Mouse (Mus musculus) neural tube, embryonic 13.5 days (tissue): Measurements from ENCODE around the gene Suds3. TPM values are rescaled to one million over a fixed set of nuclear protein-coding genes. Genes with fewer than 3 reads are reported as not detected.

Source experiments
- ATAC-seq: fragments of 200-750 bp; cut with Nextera tagmentation; 2 replicates; pipeline ENCODE4 v1.8.0; 2017; ENCODE audit warnings: low read depth, mild to moderate bottlenecking, moderate TSS enrichment, moderate library complexity
- H3K27ac ChIP-seq: fragments of 300-500 bp; sonication (generic); replicated peaks from 2 replicates; pipeline ENCODE4 v1.5.1; 2015; ENCODE audit warnings: moderate library complexity, mild to moderate bottlenecking, inconsistent platforms
- H3K27me3 ChIP-seq: fragments of 300-500 bp; sonication (generic); 2 replicates; pipeline ENCODE4 v1.6.1; 2015; ENCODE audit warnings: mild to moderate bottlenecking, inconsistent platforms
- H3K36me3 ChIP-seq: fragments of 300-500 bp; sonication (generic); 2 replicates; pipeline ENCODE4 v1.6.1; 2015; ENCODE audit warnings: mild to moderate bottlenecking, inconsistent platforms
- H3K4me1 ChIP-seq: fragments of 300-500 bp; sonication (generic); replicated peaks from 2 replicates; pipeline ENCODE4 v1.6.1; 2015; ENCODE audit warnings: inconsistent platforms
- H3K4me2 ChIP-seq: fragments of 300-500 bp; sonication (generic); 2 replicates; pipeline ENCODE4 v1.6.1; 2015; ENCODE audit warnings: inconsistent platforms, mild to moderate bottlenecking, moderate library complexity
- H3K4me3 ChIP-seq: fragments of 300-500 bp; sonication (generic); 2 replicates; pipeline ENCODE4 v1.5.1; 2015; ENCODE audit warnings: mild to moderate bottlenecking, inconsistent platforms
- H3K9ac ChIP-seq: fragments of 300-500 bp; sonication (generic); 2 replicates; pipeline ENCODE4 v1.6.1; 2015; ENCODE audit warnings: moderate library complexity, mild to moderate bottlenecking, inconsistent platforms
- H3K9me3 ChIP-seq: fragments of 300-500 bp; sonication (generic); 2 replicates; pipeline ENCODE4 v1.6.1; 2016; ENCODE audit warnings: inconsistent platforms
- WGBS: fragments of 180-500 bp; shearing (Covaris S2); methylation state at CpG from one replicate; pipeline ENCODE4 v1.1.7; 2015; 5-methylcytosine and 5-hydroxymethylcytosine counted together
- polyA plus RNA-seq: library from polyadenylated mRNA; unstranded; fragments of >200 nt; fragmentation: Nextera tagmentation; extraction: Ambion mirVana; gene quantifications from 2 replicates; pipeline ENCODE4 v1.2.1, GENCODE M21; 2015

Gene Suds3
- polyA plus RNA-seq, 1 experiment from 2014 or later: 91.4 TPM

DNA sequence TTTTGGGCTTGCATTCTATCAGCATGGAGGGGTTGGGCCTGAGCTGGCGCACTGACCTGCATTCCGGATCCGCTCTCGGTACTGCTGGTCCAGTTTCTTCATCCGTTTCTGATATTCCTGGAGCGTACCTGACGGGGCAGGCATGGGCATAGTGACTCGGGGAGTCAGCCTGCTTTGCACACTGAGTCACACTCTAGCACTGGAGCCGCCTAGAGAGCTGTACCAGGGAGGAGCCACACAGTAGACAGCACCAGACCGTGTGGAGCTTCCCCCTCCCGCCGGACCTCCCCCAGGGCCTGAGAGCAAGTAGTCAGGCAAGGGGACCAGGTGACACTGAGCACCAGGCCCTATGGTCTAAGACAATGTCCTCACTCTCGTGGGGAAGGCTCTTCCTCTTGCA is 7.6 kb downstream of the Suds3 start:
- WGBS: 96% methylated on average over 13 of the region's 13 CpGs
- Histone ChIP-seq H3K4me3 (no peak overlapping the region), H3K36me3 (peaks cover 96% of the 10 kb centered on the region), H3K9ac (no peak overlapping the region), H3K4me2 (no peak overlapping the region), H3K9me3 (no peaks in the 10 kb centered on the region), H3K4me1 (no peaks in the 10 kb centered on the region), H3K27ac (no peak overlapping the region), H3K27me3 (no peaks in the 10 kb centered on the region)
- ATAC-seq: no peak

GRCm38 (mm10) chr5:117105761-117106160 is 10.2 kb downstream of the Suds3 start:
- H3K9me3 ChIP-seq: no peaks in the 10 kb centered on the region
- H3K27me3 ChIP-seq: no peaks in the 10 kb centered on the region
- no peaks in the 10 kb centered on the region for H3K4me1 ChIP-seq
- 74% methylated on average over 9 of the region's 9 CpGs for WGBS
- no peak for ATAC-seq
- H3K4me2 ChIP-seq: no peak overlapping the region
- H3K36me3 ChIP-seq: peaks cover 96% of the 10 kb centered on the region
- H3K9ac ChIP-seq: no peak overlapping the region
- no peak overlapping the region for H3K27ac ChIP-seq
- H3K4me3 ChIP-seq: no peak overlapping the region

- Histone ChIP-seq H3K36me3 (peaks cover 99% of the 10 kb centered on the region), H3K4me1 (no peaks in the 10 kb centered on the region), H3K27me3 (no peaks in the 10 kb centered on the region), H3K9ac (no peak overlapping the region), H3K9me3 (no peaks in the 10 kb centered on the region), H3K4me3 (no peak overlapping the region), H3K27ac (no peak overlapping the region), H3K4me2 (no peak overlapping the region)
- no peak for ATAC-seq
- WGBS: 97% methylated on average over 12 of the region's 12 CpGs
These were observed 11.6 kb downstream of the Suds3 start for GRCm38 (mm10) chr5:117104329-117104728.

GRCm38 (mm10) chr5:117103194-117103929 is 12.6 kb downstream of the Suds3 start:
- Histone ChIP-seq H3K9ac (no peak overlapping the region), H3K4me3 (no peak overlapping the region), H3K4me2 (no peak overlapping the region), H3K27ac (no peak overlapping the region), H3K27me3 (no peaks in the 10 kb centered on the region), H3K36me3 (peaks cover 99% of the 10 kb centered on the region), H3K4me1 (no peaks in the 10 kb centered on the region), H3K9me3 (no peaks in the 10 kb centered on the region)
- no peak for ATAC-seq
- WGBS: 89% methylated on average over 20 of the region's 20 CpGs

- peaks cover 82% of the 10 kb centered on the region for H3K36me3 ChIP-seq
- no peaks in the 10 kb centered on the region for H3K27me3 ChIP-seq
- WGBS: 90% methylated on average over 11 of the region's 11 CpGs
These were observed 16.2 kb downstream of the Suds3 start for GRCm38 (mm10) chr5:117099742-117100141.

GRCm38 (mm10) chr5:117099008-117099407 is 16.9 kb downstream of the Suds3 start:
- Histone ChIP-seq H3K27me3 (no peaks in the 10 kb centered on the region), H3K36me3 (peaks cover 82% of the 10 kb centered on the region), H3K4me1 (peaks cover 12% of the 10 kb centered on the region), H3K4me3 (no peak overlapping the region), H3K4me2 (no peak overlapping the region), H3K9ac (no peak overlapping the region), H3K9me3 (no peaks in the 10 kb centered on the region), H3K27ac (no peak overlapping the region)
- 74% methylated on average over 5 of the region's 5 CpGs for WGBS
- ATAC-seq: no peak

More at GRCm38 (mm10) chr5:117099742-117100141, 16.2 kb downstream of the Suds3 start:
- Histone ChIP-seq H3K27ac (no peak overlapping the region), H3K4me2 (no peak overlapping the region), H3K9ac (no peak overlapping the region), H3K9me3 (no peaks in the 10 kb centered on the region), H3K4me3 (no peak overlapping the region), H3K4me1 (peaks cover 12% of the 10 kb centered on the region)
- no peak for ATAC-seq

- Histone ChIP-seq H3K36me3 (peaks cover 82% of the 10 kb centered on the region), H3K27me3 (no peaks in the 10 kb centered on the region), H3K9ac (no peak overlapping the region), H3K4me1 (peaks cover 12% of the 10 kb centered on the region), H3K9me3 (no peaks in the 10 kb centered on the region), H3K4me3 (no peak overlapping the region), H3K27ac (no peak overlapping the region), H3K4me2 (no peak overlapping the region)
- no peak for ATAC-seq
- WGBS: 43% methylated on average over 3 of the region's 3 CpGs
These were observed 19.2 kb downstream of the Suds3 start for GRCm38 (mm10) chr5:117096716-117097115.

- Histone ChIP-seq H3K4me1 (peaks cover 12% of the 10 kb centered on the region), H3K4me2 (no peak overlapping the region), H3K9me3 (no peaks in the 10 kb centered on the region), H3K27ac (no peak overlapping the region), H3K36me3 (peaks cover 68% of the 10 kb centered on the region), H3K9ac (no peak overlapping the region), H3K4me3 (no peak overlapping the region), H3K27me3 (no peaks in the 10 kb centered on the region)
- ATAC-seq: no peak; the same call in 1 of the 2 replicates
- 44% methylated on average over 7 of the region's 7 CpGs for WGBS
These were observed 21.5 kb downstream of the Suds3 start for GRCm38 (mm10) chr5:117094431-117094830.

DNA sequence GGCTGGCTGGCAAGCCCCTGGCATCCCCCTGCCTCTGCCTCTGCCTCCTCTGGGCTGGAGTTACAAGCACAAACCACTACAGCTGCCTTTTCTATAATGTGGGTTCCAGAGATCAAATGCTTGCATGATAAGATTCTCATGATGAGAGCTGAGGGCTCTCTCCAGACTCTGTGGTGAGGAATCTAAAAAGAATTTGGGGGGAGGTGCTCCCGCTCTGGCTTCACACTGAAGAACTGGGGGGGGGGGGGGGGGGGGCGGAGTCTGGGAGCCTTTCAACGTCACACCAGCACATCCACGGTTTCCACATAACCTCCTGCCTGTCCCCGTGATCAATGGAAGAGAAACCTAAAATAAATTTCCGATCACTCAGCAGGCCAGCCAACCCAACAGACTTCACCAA is 26.1 kb downstream of the Suds3 start:
- ATAC-seq: no peak

GRCm38 (mm10) chr5:117089147-117089546 is 26.8 kb downstream of the Suds3 start:
- Histone ChIP-seq H3K27me3 (peaks cover 8% of the 10 kb centered on the region; the same call in 1 of the 2 replicates), H3K27ac (no peak overlapping the region), H3K9me3 (no peaks in the 10 kb centered on the region), H3K9ac (no peak overlapping the region), H3K4me1 (peaks cover 15% of the 10 kb centered on the region), H3K4me3 (no peak overlapping the region), H3K36me3 (peaks cover 32% of the 10 kb centered on the region), H3K4me2 (no peak overlapping the region)
- 65% methylated on average over 3 of the region's 3 CpGs for WGBS
- no peak for ATAC-seq

More for the DNA sequence above, 26.1 kb downstream of the Suds3 start:
- no peak overlapping the region for H3K4me2 ChIP-seq
- H3K36me3 ChIP-seq: peaks cover 39% of the 10 kb centered on the region
- peaks cover 8% of the 10 kb centered on the region; the same call in 1 of the 2 replicates for H3K27me3 ChIP-seq
- WGBS: 28% methylated on average over 6 of the region's 6 CpGs
- H3K9ac ChIP-seq: no peak overlapping the region
- H3K27ac ChIP-seq: no peak overlapping the region
- no peak overlapping the region for H3K4me3 ChIP-seq
- peaks cover 15% of the 10 kb centered on the region for H3K4me1 ChIP-seq
- no peaks in the 10 kb centered on the region for H3K9me3 ChIP-seq

GRCm38 (mm10) chr5:117087718-117088117 is 28.2 kb downstream of the Suds3 start:
- H3K9me3 ChIP-seq: no peaks in the 10 kb centered on the region
- peaks cover 19% of the 10 kb centered on the region for H3K36me3 ChIP-seq
- H3K4me2 ChIP-seq: peak overlapping the region; percentile 46
- peaks cover 8% of the 10 kb centered on the region; the same call in 1 of the 2 replicates for H3K27me3 ChIP-seq
- H3K4me3 ChIP-seq: 0 out of 2 replicates have a peak overlapping the region, but pooled peaks have one; percentile 5
- H3K9ac ChIP-seq: peak overlapping the region; percentile 38; the same call in 1 of the 2 replicates
- no peak overlapping the region for H3K27ac ChIP-seq
- 6% methylated on average over 13 of the region's 13 CpGs for whole genome bisulfite sequencing
- peaks cover 15% of the 10 kb centered on the region for H3K4me1 ChIP-seq
- no peak; the same call in 1 of the 2 replicates for ATAC-seq

DNA sequence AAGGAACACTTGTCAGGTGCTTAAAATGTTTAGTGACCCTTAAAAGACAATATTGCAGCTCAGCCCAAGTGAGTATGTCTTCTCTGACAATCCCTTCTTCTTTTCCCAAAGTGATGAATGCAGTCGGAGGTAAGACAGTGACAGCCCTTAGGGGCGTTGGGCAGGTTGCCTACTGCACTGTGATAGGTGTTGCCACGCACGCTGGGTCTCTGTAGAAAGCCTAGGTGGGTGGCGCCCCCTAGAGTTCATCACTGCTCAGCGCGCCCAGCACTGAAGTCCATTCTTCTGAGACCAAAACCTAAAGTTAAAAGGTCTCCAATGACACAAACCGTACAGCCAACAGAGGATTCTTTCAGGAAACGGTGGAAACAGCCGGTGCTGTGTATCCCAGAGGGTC is 46.4 kb downstream of the Suds3 start:
- peak; percentile 59; the same call in 1 of the 2 replicates for ATAC-seq
- WGBS: 17% methylated on average over 10 of the region's 10 CpGs

More for the DNA sequence above, 46.4 kb downstream of the Suds3 start:
- no peak overlapping the region for H3K9ac ChIP-seq
- H3K36me3 ChIP-seq: no peaks in the 10 kb centered on the region
- no peak overlapping the region for H3K27ac ChIP-seq
- no peaks in the 10 kb centered on the region; the same call in 1 of the 2 replicates for H3K4me1 ChIP-seq
- H3K27me3 ChIP-seq: no peaks in the 10 kb centered on the region
- peak overlapping the region; percentile 39 for H3K4me2 ChIP-seq
- H3K9me3 ChIP-seq: peaks cover 5% of the 10 kb centered on the region; the same call in 1 of the 2 replicates
- H3K4me3 ChIP-seq: no peak overlapping the region
